Mouse (Mus musculus): Measurements from ENCODE around the gene Arglu1.

DNA sequence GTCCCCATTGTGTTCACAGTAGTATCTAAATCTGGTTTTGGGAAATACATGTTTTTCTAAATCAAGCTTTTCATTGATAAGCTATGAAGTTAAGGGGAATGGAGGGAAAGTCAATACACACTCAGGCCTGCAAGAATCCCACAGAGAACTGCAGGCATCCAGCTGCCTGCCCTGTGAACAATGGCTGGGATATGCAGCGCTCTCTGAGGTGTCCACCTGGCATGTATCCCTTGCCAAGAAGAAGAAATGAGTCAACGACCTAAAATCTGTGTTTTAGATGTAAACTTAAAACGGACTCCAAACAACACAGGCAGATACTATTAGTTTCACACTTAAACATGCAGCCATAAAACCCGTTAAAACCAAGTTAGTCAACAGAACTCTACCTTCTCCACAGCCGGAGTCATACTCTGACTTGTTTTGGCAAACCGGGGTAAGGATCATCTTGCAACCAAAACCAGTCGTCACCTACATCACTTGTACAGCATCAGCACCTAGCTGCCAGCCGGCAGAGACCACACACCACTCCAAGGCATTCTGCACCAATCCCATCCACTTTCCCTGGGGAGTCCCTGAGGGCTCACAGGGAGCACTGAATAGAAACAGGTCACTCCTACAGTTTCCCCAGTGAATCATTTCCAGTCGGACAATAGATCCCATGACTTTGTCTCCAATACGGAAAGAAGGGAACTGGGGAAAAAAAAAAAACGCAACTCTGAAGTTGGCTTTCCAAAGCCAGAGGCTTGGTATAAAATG lies 46.0 kb downstream of the Arglu1 start:
- TF ChIP-seq CTCF (IDR thresholded peaks at IDR 0.05; ENCODE audit: borderline replicate concordance, insufficient read depth, low read length) (no peak), POLR2A (IDR thresholded peaks at IDR 0.05; ENCODE audit: low read depth, low read length) (no peak)

Data from embryonic fibroblast, embryonic 13.5 days (primary cell).